Mouse (Mus musculus): Measurements from ENCODE around the gene Pard6b.
"Not testable (repeated sequence)": the region's sequence is repeated elsewhere in the genome, so short reads cannot be mapped to it uniquely, and the experiment has no call there.

The Pard6b gene

DNA sequence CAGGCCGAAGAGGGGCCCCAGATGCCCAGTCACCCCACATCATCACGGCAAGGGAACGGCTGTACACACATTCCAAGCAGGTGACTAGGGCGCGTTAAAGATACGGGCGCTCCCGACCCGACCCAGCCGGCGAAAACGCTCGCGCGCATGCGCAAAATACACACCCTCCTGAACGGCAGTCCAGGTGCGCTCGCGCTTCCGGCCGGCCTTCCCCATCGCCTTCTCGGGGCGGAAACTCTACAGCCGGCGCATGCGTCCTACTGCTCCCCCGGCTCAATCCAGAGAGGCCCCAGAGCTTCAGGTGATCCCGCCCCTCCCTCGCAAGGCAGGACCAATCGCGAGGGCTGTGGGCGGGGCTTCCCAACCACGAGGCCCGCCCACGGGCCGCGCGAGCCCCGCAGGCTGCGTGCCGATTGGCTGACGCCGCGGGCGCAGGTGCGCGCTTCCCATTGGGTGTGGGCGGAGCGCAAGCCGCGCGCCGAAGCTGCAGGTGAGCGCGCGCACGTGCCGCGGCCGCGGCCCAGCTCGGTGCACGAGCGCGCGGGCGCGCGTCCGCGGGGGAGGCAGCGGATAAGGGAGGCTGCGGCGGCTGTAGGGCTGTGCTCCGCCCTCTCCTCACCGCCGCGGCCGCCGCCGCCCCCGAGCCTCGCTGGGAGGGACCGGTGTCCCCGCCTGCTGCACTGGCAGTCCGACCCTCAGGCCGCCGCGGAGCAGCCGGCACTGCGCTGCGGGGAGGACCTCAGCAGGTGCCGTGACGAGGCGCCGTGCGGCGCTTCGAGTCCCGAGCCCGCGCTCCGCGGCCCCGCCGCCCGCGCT is at the start of gene Pard6b:
Gene Pard6b (plus strand): TSS at position 574 of the 816 bp plus-strand sequence.
- peak; percentile 97 for DNase-seq (ENCODE audit: low read depth)

GRCm38 (mm10) chr2:168031842-168032241 is 49.0 kb upstream of the Pard6b start:
- no peak for DNase-seq (ENCODE audit: low read depth)

GRCm38 (mm10) chr2:168033905-168034304 is 46.9 kb upstream of the Pard6b start:
- no peak for DNase-seq (ENCODE audit: low read depth)

DNA sequence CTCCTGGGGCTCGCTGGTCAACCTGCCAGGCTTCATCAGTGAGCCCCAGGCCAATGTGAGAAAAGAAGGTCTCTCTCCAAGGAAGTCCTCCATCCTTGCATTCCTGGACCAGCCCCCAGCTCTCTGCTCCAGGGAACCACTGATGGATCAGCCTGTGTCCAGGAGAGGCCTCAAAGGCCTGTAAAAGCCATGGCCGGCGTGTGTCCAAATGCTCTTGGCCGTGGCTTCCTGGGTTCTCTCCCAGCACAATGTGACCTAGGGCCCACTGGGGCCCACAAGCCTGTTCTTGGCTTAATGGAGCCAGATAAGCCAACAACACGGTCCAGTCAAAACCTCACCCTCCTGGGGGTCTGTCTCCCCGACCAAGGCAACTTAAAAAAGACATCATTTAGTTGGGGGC is 44.9 kb upstream of the Pard6b start:
- DNase-seq (ENCODE audit: low read depth), result no peak

DNA sequence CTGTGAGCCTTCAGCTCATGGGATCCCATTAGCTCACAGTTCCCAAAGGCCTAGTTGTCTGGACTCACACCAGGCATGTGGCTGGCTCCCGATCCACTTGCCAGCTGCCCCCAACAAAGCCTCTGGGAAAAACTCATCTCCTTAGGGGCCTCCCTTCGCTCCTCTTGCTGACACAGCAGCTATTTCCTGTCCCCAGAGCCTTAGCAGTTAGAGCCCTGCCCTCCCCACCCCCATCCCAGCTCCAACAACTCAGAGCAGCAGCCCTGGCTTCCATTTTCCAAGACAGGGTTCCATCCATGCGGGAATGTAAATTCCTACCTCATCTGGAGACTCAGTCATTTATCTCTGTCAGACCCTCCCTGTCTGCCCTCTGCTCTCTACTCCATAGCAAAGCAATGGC is 43.7 kb upstream of the Pard6b start:
- no peak for DNase-seq (ENCODE audit: low read depth)

DNA sequence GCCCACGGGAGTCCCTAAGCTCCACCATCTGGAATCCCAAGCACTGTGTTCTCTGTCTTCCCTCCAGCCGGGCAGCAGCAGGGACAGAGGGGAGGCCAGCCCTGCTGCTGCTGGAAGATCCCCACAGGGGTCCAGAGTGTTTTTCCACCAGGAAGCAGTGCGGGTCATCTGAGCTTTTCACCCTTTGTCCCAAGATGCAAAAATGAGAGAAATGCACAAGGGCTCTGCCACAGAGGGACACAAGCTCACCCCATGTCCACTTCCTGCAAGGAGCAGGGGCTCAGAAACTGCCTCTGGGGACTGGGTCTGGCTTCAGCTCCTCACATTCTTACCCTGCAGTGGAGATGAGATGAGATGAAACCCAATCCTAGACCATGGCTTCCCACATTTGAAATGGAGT is 40.1 kb upstream of the Pard6b start:
- DNase-seq (ENCODE audit: low read depth), result no peak

- DNase-seq (ENCODE audit: low read depth), result no peak
Measured at GRCm38 (mm10) chr2:168042019-168042418, 38.8 kb upstream of the Pard6b start.

- DNase-seq (ENCODE audit: low read depth), result no peak
Measured at GRCm38 (mm10) chr2:168044681-168045287, 36.0 kb upstream of the Pard6b start.

DNA sequence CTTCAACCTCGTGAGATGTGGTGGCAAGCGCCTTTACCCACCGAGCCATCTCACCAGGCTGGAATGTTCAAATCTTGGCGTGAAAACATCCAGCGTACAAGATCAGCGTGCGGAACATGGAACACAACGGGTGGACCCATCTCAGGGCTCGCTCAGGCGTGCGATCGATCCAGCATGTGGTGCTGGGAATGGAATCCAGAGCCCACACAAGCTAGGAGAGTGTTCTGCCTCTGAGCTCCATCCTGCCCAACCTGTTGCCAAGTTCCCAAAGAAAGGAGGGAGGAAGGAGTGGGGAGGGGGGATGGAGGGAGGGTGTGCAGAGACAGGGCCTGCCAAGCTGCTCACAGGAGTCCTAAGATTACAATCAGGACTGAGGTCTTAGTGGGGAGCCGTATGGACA is 35.4 kb upstream of the Pard6b start:
- DNase-seq (ENCODE audit: low read depth), result no peak

DNA sequence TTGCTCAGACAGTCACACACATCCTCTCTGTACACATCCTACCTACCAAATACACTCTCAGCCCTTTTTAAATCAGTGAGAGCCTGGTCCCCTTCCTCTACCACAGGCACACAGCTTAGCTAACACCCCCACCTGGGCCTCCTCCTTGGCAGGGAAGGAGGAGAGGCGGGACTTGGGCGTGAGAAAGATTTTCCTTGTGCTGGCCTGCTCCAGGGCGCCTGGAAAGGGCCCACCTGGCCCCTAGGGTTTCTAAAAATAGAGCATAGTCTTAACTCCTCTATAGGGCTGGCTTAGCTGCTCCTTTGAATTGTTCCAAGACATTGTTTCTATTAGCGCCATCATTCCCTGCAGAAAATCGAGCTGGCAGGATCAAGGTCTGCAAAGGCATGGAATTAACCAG is 35.0 kb upstream of the Pard6b start:
- DNase-seq (ENCODE audit: low read depth), result no peak

DNA sequence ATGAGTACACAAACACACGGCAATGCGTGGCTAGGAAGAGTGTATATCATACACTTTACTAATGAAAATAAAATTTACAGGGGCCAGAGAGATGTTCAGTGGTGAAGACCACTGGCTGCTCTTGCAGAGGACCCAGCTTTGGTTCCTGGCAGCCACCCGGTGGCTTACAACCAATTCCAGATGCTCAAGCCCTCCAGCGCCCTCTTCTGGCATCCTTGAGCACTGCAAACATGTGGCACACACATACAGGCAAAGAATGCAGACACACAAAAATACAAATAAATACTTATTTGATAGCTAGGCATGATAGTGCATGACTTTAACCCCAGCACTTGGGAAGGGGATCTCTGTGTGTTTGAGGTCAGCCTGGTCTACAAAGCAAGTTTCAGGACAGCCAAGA is 34.3 kb upstream of the Pard6b start:
- no peak for DNase-seq (ENCODE audit: low read depth)

- peak; percentile 49 for DNase-seq (ENCODE audit: low read depth)
Measured at GRCm38 (mm10) chr2:168049002-168049635, 31.7 kb upstream of the Pard6b start.

- DNase-seq (ENCODE audit: low read depth), result peak; percentile 88
Measured at GRCm38 (mm10) chr2:168050000-168050942, 30.5 kb upstream of the Pard6b start.

- DNase-seq (ENCODE audit: low read depth), result no peak
Measured at GRCm38 (mm10) chr2:168052156-168052555, 28.6 kb upstream of the Pard6b start.

- DNase-seq (ENCODE audit: low read depth), result peak; percentile 45
Measured at GRCm38 (mm10) chr2:168052689-168053088, 28.1 kb upstream of the Pard6b start.

DNA sequence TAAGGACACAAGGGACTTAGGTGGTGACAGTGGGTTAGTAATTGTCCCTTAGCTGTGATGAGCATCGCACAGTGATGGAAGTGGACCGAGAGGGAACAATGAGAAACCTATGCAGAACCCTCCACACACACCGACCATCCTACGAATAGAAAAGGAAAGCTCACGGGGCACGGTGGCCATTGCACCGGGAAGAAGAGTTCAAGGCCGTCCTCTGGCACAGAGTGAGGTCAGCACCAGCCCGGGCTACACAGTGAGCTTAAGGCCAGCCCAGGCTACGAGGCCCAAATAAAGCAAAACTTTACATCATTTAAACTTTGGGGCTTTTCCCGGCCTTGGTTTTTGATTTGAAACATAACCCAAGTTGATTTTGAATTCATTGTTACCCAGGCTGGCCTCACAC is 26.7 kb upstream of the Pard6b start:
- no peak for DNase-seq (ENCODE audit: low read depth)

DNA sequence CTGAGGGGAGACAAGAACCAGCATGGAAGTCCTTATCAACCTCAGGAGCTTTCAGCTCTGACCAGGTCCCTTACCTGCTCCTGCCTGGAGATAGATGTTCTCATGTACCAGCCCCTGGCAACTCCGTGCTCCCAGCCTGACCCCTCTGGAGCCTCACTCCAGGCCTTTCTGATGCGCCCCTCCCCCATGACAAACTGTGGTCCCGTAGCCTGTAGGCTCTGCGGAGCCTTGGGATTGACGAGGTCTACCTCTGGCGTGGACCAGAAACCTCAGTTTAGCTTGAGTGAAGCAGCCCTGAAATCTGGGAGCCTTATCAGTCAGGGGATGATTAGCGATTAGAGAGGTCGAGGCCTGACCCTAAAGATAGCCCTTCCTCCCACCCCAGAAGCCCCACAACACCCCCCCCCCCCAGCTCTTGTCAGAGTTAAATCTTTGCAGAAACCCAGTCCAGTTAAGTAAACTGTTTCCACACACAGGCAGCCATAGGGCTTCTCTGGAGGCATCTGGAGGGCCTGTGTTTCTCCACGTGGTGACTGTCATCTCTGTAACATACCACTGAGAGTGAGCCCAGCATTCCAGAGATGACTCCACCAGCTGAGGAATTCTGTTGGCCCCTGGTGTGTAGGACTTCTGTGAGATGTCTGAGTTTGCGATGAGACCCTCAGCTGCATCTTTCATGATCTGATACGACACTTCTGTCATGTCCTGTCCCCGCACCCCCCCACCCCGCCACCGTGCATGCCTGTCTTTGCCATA is 24.7 kb upstream of the Pard6b start:
- no peak for DNase-seq (ENCODE audit: low read depth)

GRCm38 (mm10) chr2:168056666-168056933 is 24.2 kb upstream of the Pard6b start:
- no peak for DNase-seq (ENCODE audit: low read depth)

- DNase-seq (ENCODE audit: low read depth), result not testable (repeated sequence)
Measured at GRCm38 (mm10) chr2:168057876-168058275, 22.9 kb upstream of the Pard6b start.

DNA sequence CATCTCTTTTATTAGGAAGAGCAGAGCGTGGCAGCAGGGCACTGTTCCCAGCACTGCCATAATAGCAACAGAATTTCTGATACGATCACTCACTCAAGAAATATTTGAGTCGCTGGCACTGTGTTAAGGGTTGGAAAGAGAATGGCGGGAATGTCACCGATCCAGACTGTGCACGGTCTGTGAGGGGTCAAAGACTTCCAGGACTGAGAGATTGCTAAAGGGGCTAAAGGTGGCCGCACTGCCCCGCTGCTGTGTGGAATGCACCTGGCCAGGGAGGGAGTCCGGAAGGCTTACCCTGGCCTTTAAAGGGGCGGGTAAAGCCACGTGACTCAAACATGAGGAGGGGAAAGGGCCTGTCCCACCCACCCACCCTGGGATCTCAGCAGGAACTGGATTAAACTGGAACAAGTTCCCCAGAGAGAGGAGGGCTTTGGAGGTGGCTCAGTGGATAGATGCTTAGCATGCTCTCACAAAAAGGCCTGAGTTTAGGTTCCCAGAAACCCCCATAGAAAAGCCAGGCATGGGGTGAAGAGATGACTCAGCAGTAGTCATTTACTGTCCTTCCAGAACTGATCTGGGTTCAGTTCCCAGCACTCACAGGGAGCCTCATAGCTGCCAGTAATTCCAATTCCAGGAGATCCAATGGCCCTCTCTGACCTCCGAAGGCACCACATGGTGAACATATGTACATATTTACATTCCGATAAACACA is 22.2 kb upstream of the Pard6b start:
- no peak for DNase-seq (ENCODE audit: low read depth)

All from 416B (cell line).